Mouse (Mus musculus) midbrain, postnatal 0 days (tissue): ENCODE data around the gene Nrp1. TPM values are rescaled to one million over a fixed set of nuclear protein-coding genes. Genes with fewer than 3 reads are reported as not detected.
A peak's percentile ranks its signal among the peaks of the same experiment; 100 is the strongest.

ENCODE experiments used
- ATAC-seq: fragments of 200-750 bp; cut with Nextera tagmentation; 2 replicates; pipeline ENCODE4 v1.8.0; 2017; ENCODE audit warnings: moderate number of reproducible peaks, mild to moderate bottlenecking, moderate TSS enrichment, moderate library complexity; ENCODE audit not compliant: low FRiP score
- DNase-seq: peaks from one replicate; pipeline ENCODE4 v3.0.0-alpha.2; 2015; ENCODE audit warnings: low spot score
- H3K27ac ChIP-seq: fragments of 300-500 bp; sonication (generic); 2 replicates; pipeline ENCODE4 v1.5.1; 2014; ENCODE audit warnings: low read depth, mild to moderate bottlenecking, low read length, mixed read lengths
- H3K27me3 ChIP-seq: fragments of 300-500 bp; sonication (generic); 2 replicates; pipeline ENCODE4 v1.6.1; 2014; ENCODE audit warnings: low read length, control low read depth, mixed read lengths; ENCODE audit not compliant: insufficient read depth
- H3K36me3 ChIP-seq: fragments of 300-500 bp; sonication (generic); 2 replicates; pipeline ENCODE4 v1.6.1; 2014; ENCODE audit warnings: low read length, control low read depth, mixed read lengths; ENCODE audit not compliant: insufficient read depth
- H3K4me1 ChIP-seq: fragments of 300-500 bp; sonication (generic); 2 replicates; pipeline ENCODE4 v1.6.1; 2014; ENCODE audit warnings: mild to moderate bottlenecking, control low read depth, antibody characterized with exemption, low read length, mixed read lengths; ENCODE audit not compliant: insufficient read depth
- H3K4me2 ChIP-seq: fragments of 300-500 bp; sonication (generic); 2 replicates; pipeline ENCODE4 v1.6.1; 2014; ENCODE audit warnings: low read depth, mild to moderate bottlenecking, low read length, mixed read lengths; ENCODE audit not compliant: poor library complexity, severe bottlenecking
- H3K4me3 ChIP-seq: fragments of 300-500 bp; sonication (generic); 2 replicates; pipeline ENCODE4 v1.5.1; 2014; ENCODE audit warnings: low read depth, mild to moderate bottlenecking, low read length, moderate library complexity
- H3K9ac ChIP-seq: fragments of 300-500 bp; sonication (generic); replicated peaks from 2 replicates; pipeline ENCODE4 v1.6.1; 2014; ENCODE audit warnings: mild to moderate bottlenecking, low read length, moderate library complexity, mixed read lengths; ENCODE audit not compliant: poor library complexity, severe bottlenecking
- H3K9me3 ChIP-seq: fragments of 300-500 bp; sonication (generic); 2 replicates; pipeline ENCODE4 v1.6.1; 2016; ENCODE audit warnings: low read length, control low read depth
- CTCF ChIP-seq: IDR thresholded peaks from 2 replicates; pipeline ENCODE4 v1.5.1; 2016; ENCODE audit warnings: antibody characterized with exemption, mild to moderate bottlenecking
- WGBS: fragments of 180-500 bp; shearing (Covaris S2); extraction: QIAGEN DNeasy Blood & Tissue Kit; methylation state at CpG from one replicate; pipeline ENCODE4 v1.1.7; 2014; 5-methylcytosine and 5-hydroxymethylcytosine counted together
- polyA plus RNA-seq: library from polyadenylated mRNA; unstranded; fragments of >200 nt; fragmentation: Nextera tagmentation; extraction: Ambion mirVana; gene quantifications from 2 replicates; pipeline ENCODE4 v1.2.1, GENCODE M21; 2015
- total RNA-seq: library from RNA; depleted of rRNA; stranded (reverse); fragments of >200 nt; gene quantifications from 2 replicates; pipeline ENCODE4 v1.2.3, GENCODE M21; 2014

Nrp1 gene
- total and polyA plus RNA-seq, 2 experiments from 2014 or later: 57.9 to 59.3 TPM

DNA sequence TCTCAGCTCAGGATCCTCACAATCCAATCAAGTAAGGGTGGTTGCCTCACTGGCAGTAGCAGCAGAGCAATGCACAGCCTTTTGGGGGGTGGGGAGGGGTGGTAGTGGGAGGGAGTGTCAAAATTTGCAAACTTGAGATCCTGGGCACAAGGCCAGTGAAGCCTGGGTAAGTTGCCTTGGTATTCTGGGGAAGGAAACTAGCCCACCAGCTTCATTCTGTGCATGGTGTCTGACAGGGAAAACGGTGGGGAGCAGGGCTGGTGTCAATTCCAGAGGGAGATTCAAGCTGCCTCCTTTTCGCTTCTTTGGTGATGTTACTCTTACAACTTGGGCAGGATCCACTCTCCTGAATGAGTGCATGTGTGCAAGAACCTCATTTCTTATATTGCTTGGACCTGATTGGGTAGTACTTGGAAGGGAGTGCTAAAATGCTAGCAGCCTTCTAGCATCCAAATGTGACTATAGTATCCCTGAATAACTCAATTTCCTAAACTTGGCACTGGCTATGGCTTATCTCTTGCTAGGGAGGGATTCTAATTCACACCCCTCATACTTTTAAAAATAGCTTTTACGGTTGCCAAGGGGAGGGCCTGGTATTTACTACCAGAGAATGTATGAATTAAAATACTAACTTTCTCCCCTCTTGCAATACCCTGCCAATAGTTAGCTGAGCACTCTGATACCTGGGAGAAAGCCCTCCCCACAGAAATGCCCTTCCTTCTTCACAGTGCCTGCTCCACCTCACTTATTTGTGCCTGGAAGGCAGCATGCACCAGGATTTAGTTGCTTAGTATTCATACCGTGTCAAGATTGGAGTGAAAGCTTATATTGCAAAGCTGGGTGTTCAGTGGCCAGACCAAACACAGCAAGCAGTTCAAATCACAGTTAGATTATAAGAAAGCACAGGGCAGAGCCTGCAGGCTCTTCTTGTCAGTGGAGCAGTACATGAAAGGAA lies 57.6 kb downstream of the Nrp1 start:
- Histone ChIP-seq H3K9me3 (no peaks in the 10 kb centered on the region), H3K4me1 (0 out of 2 replicates have a peak, but pooled peaks cover 8% of the 10 kb centered on the region), H3K36me3 (no peaks in the 10 kb centered on the region; the same call in 1 of the 2 replicates), H3K4me3 (no peak overlapping the region), H3K4me2 (no peak overlapping the region), H3K9ac (no peak overlapping the region), H3K27me3 (no peaks in the 10 kb centered on the region), H3K27ac (peak overlapping the region; percentile 57)
- WGBS: 38% methylated on average over 4 of the region's 4 CpGs
- peak; percentile 50 for DNase-seq
- peak; percentile 56; the same call in 1 of the 2 replicates for ATAC-seq
- TF ChIP-seq CTCF: no peak

DNA sequence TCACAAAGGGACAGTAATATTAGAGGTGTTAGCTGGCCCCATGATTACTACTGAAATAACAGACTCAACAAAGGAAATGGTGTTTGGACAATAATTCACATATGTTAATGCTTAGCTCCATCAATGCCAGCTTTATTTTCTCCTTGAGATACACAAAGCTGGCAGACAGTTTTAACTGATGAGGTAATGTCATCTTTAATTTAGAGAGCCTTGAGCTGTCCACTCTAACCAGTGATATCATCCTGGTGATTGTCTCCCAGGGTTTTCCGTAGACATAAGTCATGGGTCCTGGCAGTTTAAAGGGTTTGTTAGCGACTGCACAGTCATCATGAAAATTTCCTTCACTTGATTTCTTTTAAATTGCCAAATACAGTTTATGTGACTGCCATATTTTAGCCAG lies 58.5 kb downstream of the Nrp1 start:
- Histone ChIP-seq H3K27ac (peak overlapping the region; percentile 57), H3K4me3 (no peak overlapping the region), H3K36me3 (peaks cover 2% of the 10 kb centered on the region), H3K9me3 (no peaks in the 10 kb centered on the region), H3K4me2 (no peak overlapping the region), H3K9ac (no peak overlapping the region), H3K4me1 (0 out of 2 replicates have a peak, but pooled peaks cover 8% of the 10 kb centered on the region), H3K27me3 (no peaks in the 10 kb centered on the region)
- WGBS: 55% methylated on average over 2 of the region's 2 CpGs
- no peak for ATAC-seq
- DNase-seq: no peak
- TF ChIP-seq CTCF: no peak

DNA sequence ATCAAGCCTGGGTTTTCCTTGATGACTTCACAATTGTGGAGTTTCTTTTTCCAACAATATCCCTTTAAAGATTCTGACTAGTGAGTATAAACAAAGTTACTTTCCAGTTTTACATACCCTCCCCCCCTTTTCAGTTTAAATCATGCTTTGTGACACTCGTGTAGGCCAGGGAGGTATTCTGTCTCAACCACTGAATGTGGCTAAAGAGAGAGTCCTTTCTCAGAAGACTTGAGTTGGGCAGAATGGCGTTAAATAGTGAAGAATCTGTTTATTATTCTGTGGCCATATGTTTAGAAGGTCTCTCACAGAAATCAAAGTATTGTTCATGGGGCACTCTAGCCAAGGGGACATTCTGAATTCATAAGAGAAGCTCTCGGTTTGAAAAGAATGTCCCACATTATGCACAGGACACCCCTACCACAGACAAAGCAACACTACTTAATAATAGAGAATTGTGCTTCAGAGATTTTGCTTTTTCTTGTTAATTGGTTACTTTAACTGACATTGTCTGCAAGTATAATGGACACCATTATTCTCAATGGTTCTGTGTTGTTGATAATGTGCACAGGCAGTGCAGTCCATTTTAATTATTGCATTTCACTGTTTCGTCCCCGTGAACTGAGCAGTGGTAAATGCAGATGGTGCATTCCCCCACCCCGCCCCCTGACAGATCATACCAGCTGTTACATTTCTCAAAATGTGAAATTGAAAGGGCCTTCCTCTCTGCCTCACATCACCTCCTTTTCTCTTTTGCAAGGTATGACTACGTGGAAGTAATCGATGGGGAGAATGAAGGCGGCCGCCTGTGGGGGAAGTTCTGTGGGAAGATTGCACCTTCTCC lies 59.8 kb downstream of the Nrp1 start:
- Histone ChIP-seq H3K9ac (no peak overlapping the region), H3K4me3 (no peak overlapping the region), H3K27ac (no peak overlapping the region), H3K4me2 (no peak overlapping the region), H3K27me3 (no peaks in the 10 kb centered on the region), H3K9me3 (no peaks in the 10 kb centered on the region), H3K4me1 (0 out of 2 replicates have a peak, but pooled peaks cover 8% of the 10 kb centered on the region), H3K36me3 (peaks cover 4% of the 10 kb centered on the region)
- ATAC-seq (no peak), DNase-seq (no peak)
- WGBS: 56% methylated on average over 10 of the region's 10 CpGs
- no peak for TF ChIP-seq CTCF

DNA sequence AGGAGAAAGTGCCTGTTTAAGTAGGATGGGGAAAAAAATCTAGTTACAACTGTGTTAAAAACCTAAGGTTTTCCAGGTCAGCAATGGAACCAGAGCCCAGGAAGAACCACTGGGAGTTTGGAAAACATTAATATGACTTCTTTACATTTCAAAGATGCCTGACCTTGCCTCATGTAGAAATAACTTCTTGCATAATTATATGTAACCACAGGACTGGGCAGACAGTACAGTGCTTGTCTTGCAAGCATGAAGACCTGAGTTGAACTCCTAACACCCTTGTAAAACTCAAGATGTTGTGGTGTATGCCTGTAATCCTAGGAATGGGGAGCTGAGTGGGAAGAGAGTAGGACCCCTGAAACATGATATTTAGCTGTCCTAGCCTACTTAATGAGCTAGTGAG lies 61.6 kb downstream of the Nrp1 start:
- Histone ChIP-seq H3K4me2 (no peak overlapping the region), H3K9ac (no peak overlapping the region), H3K36me3 (peaks cover 4% of the 10 kb centered on the region), H3K27me3 (no peaks in the 10 kb centered on the region), H3K4me1 (0 out of 2 replicates have a peak, but pooled peaks cover 8% of the 10 kb centered on the region), H3K4me3 (no peak overlapping the region), H3K9me3 (no peaks in the 10 kb centered on the region), H3K27ac (no peak overlapping the region)
- no peak for TF ChIP-seq CTCF
- DNase-seq: no peak
- no peak for ATAC-seq

DNA sequence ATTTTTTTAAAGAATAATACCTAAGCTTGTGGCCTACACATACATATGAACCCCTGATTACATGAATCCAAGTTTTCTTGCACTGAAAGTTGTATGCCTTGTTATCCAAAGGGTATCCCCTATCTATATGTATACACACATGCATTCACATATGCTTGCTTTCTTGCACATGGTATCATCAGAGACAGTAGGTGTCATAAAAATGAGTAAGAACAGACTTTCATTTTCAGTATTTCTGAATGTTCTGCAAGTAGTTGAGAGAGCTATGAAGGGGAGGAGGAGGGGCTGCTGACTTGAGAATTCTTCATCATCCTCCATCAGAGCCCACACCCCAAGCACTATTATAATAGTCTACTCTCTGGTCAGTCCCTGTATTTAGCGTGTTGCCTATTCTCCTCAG lies 62.0 kb downstream of the Nrp1 start:
- Histone ChIP-seq H3K27me3 (no peaks in the 10 kb centered on the region), H3K36me3 (peaks cover 4% of the 10 kb centered on the region), H3K4me3 (no peak overlapping the region), H3K27ac (no peak overlapping the region), H3K4me2 (no peak overlapping the region), H3K9ac (no peak overlapping the region), H3K9me3 (no peaks in the 10 kb centered on the region), H3K4me1 (0 out of 2 replicates have a peak, but pooled peaks cover 8% of the 10 kb centered on the region)
- DNase-seq (no peak), ATAC-seq (no peak)
- TF ChIP-seq CTCF: no peak
- 90% methylated on average over 1 of the region's 1 CpGs for WGBS
